Mouse (Mus musculus) embryonic fibroblast, embryonic 13.5 days (primary cell): ENCODE measurements around the gene Enc1.

Experiments used
- CTCF ChIP-seq: IDR thresholded peaks from 2 replicates; pipeline ENCODE4 v1.5.1; 2011; ENCODE audit warnings: mild to moderate bottlenecking, control low read depth, low read length, moderate library complexity, borderline replicate concordance; ENCODE audit not compliant: insufficient read depth
- POLR2A ChIP-seq: IDR thresholded peaks from 2 replicates; pipeline ENCODE4 v1.6.1; 2011; ENCODE audit warnings: low read depth, mild to moderate bottlenecking, control low read depth, low read length, moderate library complexity

- TF ChIP-seq CTCF (no peak), POLR2A (no peak)
Measured at GRCm38 (mm10) chr13:97244712-97245105, 3.8 kb downstream of the Enc1 start.
